Mouse (Mus musculus) cerebellum, adult 2 months (tissue): ENCODE measurements around the gene Astn2. TPM values are rescaled to one million over a fixed set of nuclear protein-coding genes. Genes with fewer than 3 reads are reported as not detected.

ENCODE experiments used
- DNase-seq, 2 experiments: peaks; one replicate each; pipeline ENCODE4 v3.0.0; 2021
- H3K27ac ChIP-seq: fragments of 200-500 bp; 2 replicates; pipeline ENCODE4 v1.5.1; 2012; ENCODE audit warnings: low read length, control low read depth, inconsistent platforms; ENCODE audit not compliant: insufficient read depth
- H3K27me3 ChIP-seq: fragments of 200-500 bp; 2 replicates; pipeline ENCODE4 v1.6.1; 2012; ENCODE audit warnings: inconsistent platforms, mild to moderate bottlenecking, low read length, moderate library complexity; ENCODE audit not compliant: control insufficient read depth, insufficient read depth
- H3K4me1 ChIP-seq: fragments of 200-500 bp; 2 replicates; pipeline ENCODE4 v1.6.1; 2011; ENCODE audit warnings: low read length; ENCODE audit not compliant: control insufficient read depth, insufficient read depth
- H3K4me3 ChIP-seq: fragments of 200-500 bp; replicated peaks from 2 replicates; pipeline ENCODE3; 2011; ENCODE audit warnings: mild to moderate bottlenecking, low read depth, low read length, control low read depth; ENCODE audit not compliant: insufficient read depth
- CTCF ChIP-seq: fragments of 200-500 bp; IDR thresholded peaks from 2 replicates; pipeline ENCODE4 v1.5.1; 2011; ENCODE audit warnings: low read depth, mild to moderate bottlenecking, control low read depth, low read length, moderate library complexity, borderline replicate concordance; ENCODE audit not compliant: insufficient read depth
- POLR2A ChIP-seq: fragments of 200-500 bp; IDR thresholded peaks from 2 replicates; pipeline ENCODE4 v1.6.1; 2011; ENCODE audit warnings: low read length, control low read depth, borderline replicate concordance; ENCODE audit not compliant: insufficient read depth
- WGBS: fragments of 180-500 bp; shearing (Covaris S2); methylation state at CpG from one replicate; pipeline ENCODE4 v1.1.7; 2018; 5-methylcytosine and 5-hydroxymethylcytosine counted together
- polyA plus RNA-seq: library from polyadenylated mRNA; depleted of rRNA; stranded (reverse); fragments of >200 nt; gene quantifications from 2 replicates; pipeline ENCODE4 v1.2.3, GENCODE M21; 2012

Gene Astn2
- polyA plus RNA-seq, 1 experiment, result 56.9 TPM

DNA sequence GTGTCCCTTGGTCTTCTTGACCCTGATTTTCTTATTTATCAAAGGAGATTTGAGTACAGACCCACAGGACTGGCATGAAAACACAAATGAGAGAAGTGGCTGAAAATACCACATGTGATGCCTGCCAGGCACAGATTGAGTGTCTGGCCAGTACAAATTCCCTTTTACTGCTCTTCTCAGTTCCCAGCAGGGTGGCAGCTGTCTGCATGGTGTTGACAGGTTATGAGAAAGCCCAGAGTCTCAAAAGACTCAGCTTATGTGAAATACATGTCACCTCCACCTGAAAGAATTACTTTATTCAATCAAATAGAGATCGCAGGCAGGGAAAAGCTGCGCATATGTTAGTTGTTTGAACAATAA lies 590.3 kb downstream of the Astn2 start:
- peak; percentile 56 to 80 for DNase-seq
- TF ChIP-seq POLR2A (no peak), CTCF (no peak)
- 85% methylated on average over 2 of the region's 2 CpGs for WGBS
- Histone ChIP-seq H3K27ac (no peak overlapping the region), H3K27me3 (no peaks in the 10 kb centered on the region), H3K4me3 (no peak overlapping the region), H3K4me1 (peaks cover 9% of the 10 kb centered on the region; the same call in 1 of the 2 replicates)

DNA sequence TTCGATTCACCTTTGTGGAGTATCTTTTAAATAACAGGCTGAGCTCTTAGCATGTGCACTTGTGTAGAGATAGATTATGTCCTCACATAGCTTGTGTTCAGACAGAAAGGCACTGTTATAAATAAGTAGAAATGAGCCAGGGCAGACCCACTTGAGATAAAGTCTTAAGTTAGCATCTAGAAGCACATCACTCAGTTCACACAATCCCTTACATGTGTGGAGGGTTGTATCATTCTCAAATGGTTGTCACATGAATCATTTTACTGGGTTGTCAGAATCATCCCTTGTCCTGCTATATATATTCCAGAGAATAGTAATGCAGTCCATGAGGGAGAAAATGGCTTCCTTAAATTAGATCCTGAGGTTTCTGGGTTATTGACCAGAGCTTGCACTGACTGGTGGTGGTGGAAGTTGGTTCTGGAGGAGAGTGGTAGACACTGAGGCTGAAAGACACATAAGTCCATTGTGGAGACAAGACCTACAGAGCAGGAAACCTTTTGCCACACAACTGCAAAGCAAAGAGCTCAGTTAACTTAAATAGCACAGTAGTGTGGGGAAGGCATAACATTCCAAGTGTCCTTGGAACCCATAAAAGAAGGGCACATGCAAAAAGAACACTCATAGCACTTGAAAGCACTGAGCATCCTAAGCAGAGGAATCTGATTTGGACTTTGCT lies 590.8 kb downstream of the Astn2 start:
- WGBS, result 98% methylated on average over 1 of the region's 1 CpGs
- no peaks in the 10 kb centered on the region for H3K27me3 ChIP-seq
- no peak overlapping the region for H3K27ac ChIP-seq
- TF ChIP-seq POLR2A (no peak), CTCF (no peak)
- H3K4me3 ChIP-seq, result no peak overlapping the region
- no peak for DNase-seq
- peaks cover 9% of the 10 kb centered on the region; the same call in 1 of the 2 replicates for H3K4me1 ChIP-seq

DNA sequence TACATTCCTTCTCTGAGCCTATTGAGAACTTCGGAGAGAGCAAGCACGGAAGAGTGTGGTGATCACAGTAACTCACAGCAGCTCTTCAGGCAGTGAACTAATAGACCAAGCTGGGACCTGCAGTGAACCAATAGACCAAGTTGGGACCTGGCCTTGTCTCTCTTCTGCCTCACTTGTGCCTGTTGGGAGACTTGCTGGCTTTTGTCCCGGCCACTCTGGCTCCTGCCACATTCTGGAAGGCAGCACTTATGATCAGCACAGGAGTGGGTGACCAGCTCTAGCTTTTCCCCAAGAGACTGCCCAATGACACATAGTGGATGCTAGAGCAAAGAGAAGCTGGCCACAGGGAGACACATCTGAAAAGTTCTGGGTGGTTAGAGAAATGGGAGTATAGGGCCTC lies 597.1 kb downstream of the Astn2 start:
- peak; percentile 57 to 66 for DNase-seq
- 78% methylated on average over 3 of the region's 3 CpGs for WGBS
- Histone ChIP-seq H3K27ac (no peak overlapping the region), H3K4me1 (no peaks in the 10 kb centered on the region), H3K4me3 (no peak overlapping the region), H3K27me3 (no peaks in the 10 kb centered on the region)
- TF ChIP-seq POLR2A (no peak), CTCF (no peak)

- 54% methylated on average over 3 of the region's 3 CpGs for WGBS
- H3K4me3 ChIP-seq, result no peak overlapping the region
- TF ChIP-seq POLR2A, result no peak
- TF ChIP-seq CTCF, result no peak
- H3K4me1 ChIP-seq, result no peaks in the 10 kb centered on the region; the same call in 1 of the 2 replicates
- peak; percentile 62 to 82 for DNase-seq
- no peaks in the 10 kb centered on the region for H3K27me3 ChIP-seq
- H3K27ac ChIP-seq, result no peak overlapping the region
Measured at GRCm38 (mm10) chr4:65801204-65801603, 603.2 kb downstream of the Astn2 start.

DNA sequence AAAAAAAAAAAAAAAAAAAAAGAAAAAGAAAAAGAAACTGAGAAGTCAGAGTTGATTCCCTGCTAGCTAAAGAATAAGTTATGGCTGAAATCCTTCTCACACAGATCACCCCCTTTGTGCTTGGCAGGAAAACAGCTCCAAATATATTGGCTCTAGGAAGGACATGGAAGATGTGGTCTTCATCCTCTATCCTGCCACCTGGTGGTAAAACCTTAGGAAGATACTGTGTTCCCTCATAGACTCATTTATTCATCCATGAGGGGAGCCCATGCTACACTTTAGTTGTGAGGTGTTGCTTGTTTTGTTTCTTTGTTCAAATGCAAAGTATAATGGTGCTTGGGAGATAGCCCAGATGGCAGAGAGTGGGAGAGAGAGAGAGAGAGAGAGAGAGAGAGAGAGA lies 613.4 kb downstream of the Astn2 start:
- peaks cover 3% of the 10 kb centered on the region; the same call in 1 of the 2 replicates for H3K4me1 ChIP-seq
- TF ChIP-seq CTCF (no peak), POLR2A (no peak)
- H3K27me3 ChIP-seq, result no peaks in the 10 kb centered on the region
- DNase-seq, result peak in 1 of 2 experiments; percentile 62
- no peak overlapping the region for H3K4me3 ChIP-seq
- H3K27ac ChIP-seq, result no peak overlapping the region

GRCm38 (mm10) chr4:65773368-65774010 lies 630.9 kb downstream of the Astn2 start:
- H3K4me1 ChIP-seq, result peaks cover 5% of the 10 kb centered on the region; the same call in 1 of the 2 replicates
- TF ChIP-seq CTCF, result no peak
- 63% methylated on average over 5 of the region's 5 CpGs for WGBS
- DNase-seq, result peak in 1 of 2 experiments; percentile 45
- no peak overlapping the region for H3K27ac ChIP-seq
- no peak overlapping the region for H3K4me3 ChIP-seq
- no peaks in the 10 kb centered on the region for H3K27me3 ChIP-seq

- no peaks in the 10 kb centered on the region for H3K27me3 ChIP-seq
- peaks cover 5% of the 10 kb centered on the region; the same call in 1 of the 2 replicates for H3K4me1 ChIP-seq
- no peak for DNase-seq
- H3K4me3 ChIP-seq, result no peak overlapping the region
- 91% methylated on average over 4 of the region's 4 CpGs for WGBS
- no peak for TF ChIP-seq CTCF
- no peak for TF ChIP-seq POLR2A
- H3K27ac ChIP-seq, result peak overlapping the region; percentile 21; the same call in 1 of the 2 replicates
Measured at GRCm38 (mm10) chr4:65770952-65771351, 633.5 kb downstream of the Astn2 start.

DNA sequence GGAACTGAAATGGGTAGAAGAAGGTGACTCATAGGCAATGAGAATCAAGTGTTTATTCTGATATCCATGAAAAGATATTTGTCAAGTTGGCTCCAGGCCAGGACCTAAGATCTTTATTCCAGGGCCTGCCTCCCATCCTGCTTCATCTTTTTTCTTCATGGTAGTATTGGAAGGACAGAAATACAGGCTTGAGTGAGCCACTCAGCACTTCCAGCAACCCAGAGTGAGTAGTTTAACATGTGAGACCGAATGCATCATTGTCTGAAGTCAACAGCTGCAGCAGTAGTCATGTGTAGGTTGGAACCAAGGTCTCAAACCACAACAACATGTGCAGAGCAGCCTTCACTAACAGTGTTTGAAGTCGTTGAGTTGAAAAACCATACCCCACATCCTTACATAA lies 636.5 kb downstream of the Astn2 start:
- Histone ChIP-seq H3K27ac (no peak overlapping the region), H3K4me1 (peaks cover 8% of the 10 kb centered on the region), H3K4me3 (no peak overlapping the region), H3K27me3 (no peaks in the 10 kb centered on the region)
- TF ChIP-seq POLR2A (no peak), CTCF (no peak)
- DNase-seq, result no peak
- 65% methylated on average over 2 of the region's 2 CpGs for WGBS

DNA sequence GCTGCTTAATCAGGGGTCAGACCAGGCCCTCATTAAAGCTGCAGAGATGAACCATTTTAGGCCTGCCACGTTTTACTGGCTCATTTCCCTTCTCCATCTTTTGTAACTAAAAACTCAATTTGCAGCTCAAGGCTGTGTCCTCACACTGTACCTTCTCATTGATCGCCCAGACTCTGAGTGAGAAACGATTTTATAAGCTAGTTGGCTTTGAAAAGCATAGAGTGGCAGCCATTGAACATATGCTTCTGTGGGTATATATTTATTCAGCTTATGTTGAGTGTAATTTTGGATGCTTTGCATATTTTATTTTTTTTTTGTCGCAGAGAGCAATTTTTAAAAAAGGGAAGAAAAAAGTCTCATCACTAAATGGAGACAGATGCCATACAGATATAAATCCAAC lies 637.0 kb downstream of the Astn2 start:
- no peak for TF ChIP-seq POLR2A
- TF ChIP-seq CTCF, result no peak
- DNase-seq, result no peak
- Histone ChIP-seq H3K4me1 (peaks cover 9% of the 10 kb centered on the region), H3K27me3 (no peaks in the 10 kb centered on the region), H3K27ac (no peak overlapping the region), H3K4me3 (no peak overlapping the region)
- 80% methylated on average over 4 of the region's 4 CpGs for WGBS
